Mouse (Mus musculus): ENCODE results near the gene Traf3ip3. TPM values are rescaled to one million over a fixed set of nuclear protein-coding genes. Genes with fewer than 3 reads are reported as not detected.

Gene Traf3ip3
- not detected for polyA plus RNA-seq (2021)

DNA sequence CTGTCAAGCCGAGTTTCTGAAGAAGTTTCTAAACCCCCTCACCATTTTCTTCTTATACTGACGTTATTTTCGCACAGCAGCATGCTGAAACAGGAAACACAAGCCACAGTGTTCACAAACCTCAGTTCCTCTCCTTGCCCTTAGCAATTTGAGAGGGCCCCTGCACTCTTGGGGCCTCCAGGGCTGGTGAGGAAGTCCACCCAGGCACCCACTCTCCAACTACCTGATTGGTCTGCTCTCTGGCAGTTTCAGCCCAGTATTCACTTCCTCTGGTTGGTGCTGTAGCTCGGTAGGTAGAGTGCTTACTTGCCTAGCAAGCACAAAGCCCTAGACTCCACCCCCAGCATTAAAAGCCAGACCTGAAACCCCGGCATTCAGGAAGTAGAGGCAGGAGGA, at the start of gene Traf3ip3:
TSS of gene Traf3ip3 (minus strand) at position 321 of the 396 bp plus-strand sequence.
- ChIA-PET POLR2A (no interaction called here), CTCF (interaction anchor here (1.0 kb wide), 1 partner anchor 10 kb away, joined by 3 read pairs; no protein-coding TSS in a partner anchor)
- ATAC-seq (no peak), DNase-seq (ENCODE audit: low read depth, low spot score) (no peak)
- no peaks in the 10 kb centered on the region for H3K27me3 ChIP-seq
- in situ Hi-C loops (cut with MboI; ENCODE audit: low pct_unique_long_range_greater_than_20kb): loop anchor here (10.0 kb wide), 1 partner anchor 197 kb away; no protein-coding TSS in a partner anchor
- no peak for TF ChIP-seq CTCF (IDR thresholded peaks at IDR 0.05)

GRCm38 (mm10) chr1:193250026-193250425, 48.5 kb upstream of the Traf3ip3 start:
- POLR2A ChIA-PET: no interaction called here
- CTCF ChIA-PET: no interaction called here
- no peak for ATAC-seq
- no peaks in the 10 kb centered on the region for H3K27me3 ChIP-seq
- in situ Hi-C loops (cut with MboI; ENCODE audit: low pct_unique_long_range_greater_than_20kb): loop anchor here (5.0 kb wide), 1 partner anchor 77 kb away; no protein-coding TSS in a partner anchor
- DNase-seq (ENCODE audit: low read depth, low spot score): no peak
- TF ChIP-seq CTCF (IDR thresholded peaks at IDR 0.05): no peak

DNA sequence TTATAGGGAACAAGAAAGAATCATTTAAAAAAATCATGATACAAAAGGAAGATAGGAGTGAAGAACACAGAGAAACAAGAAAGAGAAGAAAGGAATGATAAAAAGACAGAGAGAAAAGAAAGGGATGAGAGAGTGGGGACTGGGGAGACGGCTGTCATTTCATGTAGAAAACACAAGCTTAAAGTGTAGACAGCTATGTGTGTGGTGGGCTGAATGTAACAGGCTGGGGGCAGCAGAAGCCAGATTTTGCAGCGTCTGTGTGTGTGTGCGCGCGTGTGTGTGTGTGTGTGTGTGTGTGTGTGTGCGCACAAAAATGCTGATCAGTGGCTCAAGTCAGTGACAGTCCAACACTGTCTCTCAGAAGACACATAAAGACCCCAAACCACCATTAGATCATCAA, 42.7 kb upstream of the Traf3ip3 start:
- no peaks in the 10 kb centered on the region for H3K27me3 ChIP-seq
- in situ Hi-C loops (cut with MboI; ENCODE audit: low pct_unique_long_range_greater_than_20kb): no loop called here
- CTCF ChIA-PET: interaction anchor here (0.7 to 1.0 kb wide), 2 partner anchors 17 to 90 kb away, joined by 3 read pairs; no protein-coding TSS in a partner anchor
- POLR2A ChIA-PET: no interaction called here
- DNase-seq (ENCODE audit: low read depth, low spot score): no peak
- TF ChIP-seq CTCF (IDR thresholded peaks at IDR 0.05): no peak
- no peak for ATAC-seq

DNA sequence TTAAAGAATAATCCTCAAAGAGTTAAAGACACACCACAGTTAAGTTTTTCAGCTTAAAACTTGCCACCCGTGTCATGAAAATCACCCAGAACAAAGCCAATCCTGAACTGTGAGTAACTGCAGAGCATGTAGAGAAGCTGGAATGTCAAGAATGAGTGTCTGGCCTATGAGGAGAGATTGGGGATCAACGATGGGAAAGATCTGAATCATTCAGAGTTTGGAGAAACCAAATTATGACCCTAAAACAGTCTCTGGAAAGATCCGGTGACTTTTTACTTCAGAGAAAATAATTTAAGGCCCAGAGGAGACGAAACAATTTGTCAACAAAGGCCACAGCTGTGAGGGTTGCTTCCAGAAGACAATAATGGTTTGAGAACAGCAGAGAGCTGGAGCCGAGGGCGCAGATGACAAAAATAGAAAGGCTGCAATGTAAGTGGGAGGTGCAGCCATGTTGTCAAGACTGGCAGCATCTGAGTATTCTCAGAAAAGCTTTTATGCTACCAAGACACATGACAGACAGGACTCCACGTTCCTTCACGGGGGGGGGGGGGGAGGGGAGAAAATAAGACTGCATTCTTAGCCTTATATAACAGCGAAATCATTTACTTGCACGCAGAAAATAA, 42.2 kb upstream of the Traf3ip3 start:
- in situ Hi-C loops (cut with MboI; ENCODE audit: low pct_unique_long_range_greater_than_20kb): no loop called here
- ATAC-seq: peak; percentile 62
- TF ChIP-seq CTCF (IDR thresholded peaks at IDR 0.05): no peak
- no peaks in the 10 kb centered on the region for H3K27me3 ChIP-seq
- POLR2A ChIA-PET: no interaction called here
- no peak for DNase-seq (ENCODE audit: low read depth, low spot score)
- CTCF ChIA-PET: interaction anchor here (0.7 kb wide), 1 partner anchor 17 kb away, joined by 3 read pairs; no protein-coding TSS in a partner anchor

- ATAC-seq (no peak), DNase-seq (ENCODE audit: low read depth, low spot score) (no peak)
- TF ChIP-seq CTCF (IDR thresholded peaks at IDR 0.05): no peak
- CTCF ChIA-PET: interaction anchor here (1.5 kb wide), 1 partner anchor 103 kb away, joined by 3 read pairs; no protein-coding TSS in a partner anchor
- POLR2A ChIA-PET: no interaction called here
- no peaks in the 10 kb centered on the region for H3K27me3 ChIP-seq
- in situ Hi-C loops (cut with MboI; ENCODE audit: low pct_unique_long_range_greater_than_20kb): no loop called here
Measured at GRCm38 (mm10) chr1:193242863-193243262, 41.4 kb upstream of the Traf3ip3 start.

DNA sequence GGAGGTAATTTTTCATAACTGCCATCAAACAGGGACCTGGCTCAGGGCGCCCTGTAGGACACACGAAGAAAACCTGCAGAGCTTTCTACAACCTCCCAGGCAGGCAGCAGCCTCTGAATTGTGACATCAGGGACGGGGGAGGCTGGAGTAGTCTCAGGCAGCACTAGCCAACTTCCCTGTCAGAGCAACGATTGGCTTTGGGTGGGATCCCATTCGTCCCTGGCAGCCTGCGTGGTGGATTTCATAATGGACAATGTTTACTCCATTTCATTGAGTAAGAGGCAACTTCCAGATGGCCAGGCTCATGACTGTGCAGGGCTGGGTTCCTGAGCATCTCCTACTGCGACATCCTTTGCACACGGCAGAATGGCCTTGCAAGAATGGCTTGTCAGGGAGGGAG, 40.7 kb upstream of the Traf3ip3 start:
- no peak for DNase-seq (ENCODE audit: low read depth, low spot score)
- POLR2A ChIA-PET: no interaction called here
- ATAC-seq: no peak
- H3K27me3 ChIP-seq: no peaks in the 10 kb centered on the region
- CTCF ChIA-PET: interaction anchor here (1.5 kb wide), 1 partner anchor 104 kb away, joined by 3 read pairs; no protein-coding TSS in a partner anchor
- in situ Hi-C loops (cut with MboI; ENCODE audit: low pct_unique_long_range_greater_than_20kb): no loop called here
- no peak for TF ChIP-seq CTCF (IDR thresholded peaks at IDR 0.05)

GRCm38 (mm10) chr1:193241436-193241835, 39.9 kb upstream of the Traf3ip3 start:
- POLR2A ChIA-PET: no interaction called here
- no peaks in the 10 kb centered on the region for H3K27me3 ChIP-seq
- in situ Hi-C loops (cut with MboI; ENCODE audit: low pct_unique_long_range_greater_than_20kb): no loop called here
- ATAC-seq (no peak), DNase-seq (ENCODE audit: low read depth, low spot score) (no peak)
- no peak for TF ChIP-seq CTCF (IDR thresholded peaks at IDR 0.05)
- CTCF ChIA-PET: no interaction called here

DNA sequence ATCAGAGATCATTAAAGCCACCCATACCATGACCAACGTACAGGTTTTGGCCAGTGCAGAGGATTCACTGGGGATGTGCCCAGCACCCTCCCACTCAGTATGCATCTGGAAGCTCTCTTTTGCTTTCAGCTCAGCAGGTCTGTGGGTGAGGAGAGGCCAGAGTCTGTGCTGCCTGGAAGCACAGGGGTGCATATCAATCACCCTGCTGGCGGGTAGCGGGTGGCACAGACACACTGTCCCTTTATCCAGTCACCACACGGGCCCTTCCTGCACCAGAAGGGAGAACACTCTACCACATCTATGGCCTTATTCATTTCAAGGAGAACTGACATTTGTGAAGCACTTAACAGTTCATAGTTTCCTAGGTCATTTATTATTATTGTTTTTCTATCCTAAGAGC, 36.9 kb upstream of the Traf3ip3 start:
- no peaks in the 10 kb centered on the region for H3K27me3 ChIP-seq
- CTCF ChIA-PET: no interaction called here
- in situ Hi-C loops (cut with MboI; ENCODE audit: low pct_unique_long_range_greater_than_20kb): no loop called here
- ATAC-seq (no peak), DNase-seq (ENCODE audit: low read depth, low spot score) (no peak)
- POLR2A ChIA-PET: no interaction called here
- TF ChIP-seq CTCF (IDR thresholded peaks at IDR 0.05): no peak

DNA sequence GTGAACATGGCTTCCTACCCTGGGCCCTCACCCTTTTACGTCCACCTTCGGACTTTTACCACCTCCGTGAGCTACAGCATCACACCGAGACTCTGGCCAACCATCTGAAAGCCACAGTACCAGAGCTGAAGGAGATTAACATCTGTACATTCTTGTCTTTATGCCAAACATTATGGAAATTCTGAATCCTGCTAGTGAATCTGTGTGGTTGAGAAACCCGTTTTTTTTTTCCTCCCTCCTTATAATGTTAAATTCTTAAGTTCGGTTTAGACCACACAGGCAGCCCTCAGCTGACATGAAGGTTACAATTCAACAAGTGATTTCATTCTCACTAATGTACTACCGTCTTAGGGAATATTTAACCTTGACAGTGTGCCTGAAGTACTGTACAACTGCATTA, 33.4 kb upstream of the Traf3ip3 start:
- ChIA-PET CTCF (interaction anchor here (1.0 kb wide), 1 partner anchor 10 kb away, joined by 3 read pairs; no protein-coding TSS in a partner anchor), POLR2A (no interaction called here)
- DNase-seq (ENCODE audit: low read depth, low spot score) (no peak), ATAC-seq (no peak)
- TF ChIP-seq CTCF (IDR thresholded peaks at IDR 0.05): no peak
- no peaks in the 10 kb centered on the region for H3K27me3 ChIP-seq
- in situ Hi-C loops (cut with MboI; ENCODE audit: low pct_unique_long_range_greater_than_20kb): no loop called here

DNA sequence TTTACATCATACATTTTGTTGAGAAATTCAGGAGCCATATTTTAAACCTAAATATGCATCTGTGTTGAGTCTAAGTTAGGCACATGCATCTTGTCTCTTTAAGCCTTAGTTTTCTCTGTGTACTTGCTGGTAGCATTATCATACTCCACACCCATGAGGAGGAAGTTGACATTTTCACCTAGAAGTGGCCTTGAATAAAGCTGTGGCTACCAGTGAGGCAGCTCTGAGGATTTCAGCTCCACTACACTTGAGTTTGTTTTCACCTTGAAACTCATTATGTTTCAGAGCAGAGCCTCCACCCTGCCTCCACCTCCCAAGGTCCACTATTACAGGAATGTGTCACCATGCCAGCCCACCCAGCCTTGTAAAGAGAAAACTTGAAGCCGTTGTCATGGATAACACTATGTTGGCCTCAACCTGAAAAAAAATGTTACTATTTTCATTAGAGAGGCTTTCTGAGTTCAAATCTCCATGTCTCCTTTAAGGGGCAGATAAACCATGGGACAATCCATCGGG, 32.7 kb upstream of the Traf3ip3 start:
- TF ChIP-seq CTCF (IDR thresholded peaks at IDR 0.05): no peak
- no peaks in the 10 kb centered on the region for H3K27me3 ChIP-seq
- ATAC-seq: no peak
- no peak for DNase-seq (ENCODE audit: low read depth, low spot score)
- POLR2A ChIA-PET: no interaction called here
- in situ Hi-C loops (cut with MboI; ENCODE audit: low pct_unique_long_range_greater_than_20kb): no loop called here
- CTCF ChIA-PET: interaction anchor here (1.2 kb wide), 1 partner anchor 275 kb away, joined by 3 read pairs; no protein-coding TSS in a partner anchor

- ATAC-seq: no peak
- ChIA-PET CTCF (interaction anchor here (1.4 kb wide), 1 partner anchor 150 kb away, joined by 3 read pairs; no protein-coding TSS in a partner anchor), POLR2A (no interaction called here)
- H3K27me3 ChIP-seq: no peaks in the 10 kb centered on the region
- DNase-seq (ENCODE audit: low read depth, low spot score): no peak
- no peak for TF ChIP-seq CTCF (IDR thresholded peaks at IDR 0.05)
- in situ Hi-C loops (cut with MboI; ENCODE audit: low pct_unique_long_range_greater_than_20kb): no loop called here
Measured at GRCm38 (mm10) chr1:193232732-193233131, 31.2 kb upstream of the Traf3ip3 start.
